Mouse (Mus musculus) liver, adult (tissue): ENCODE results near the gene Prrxl1.

ENCODE experiments used
- GATA4 ChIP-seq: IDR thresholded peaks from 2 replicates; pipeline ENCODE4 v1.6.1; 2014; ENCODE audit warnings: mild to moderate bottlenecking, low read length; ENCODE audit not compliant: insufficient replicate concordance

The Prrxl1 gene

GRCm38 (mm10) chr14:32599290-32600041 lies at the start of gene Prrxl1:
Gene Prrxl1, plus strand, starts transcription at chr14:32599407.
- no peak for TF ChIP-seq GATA4

DNA sequence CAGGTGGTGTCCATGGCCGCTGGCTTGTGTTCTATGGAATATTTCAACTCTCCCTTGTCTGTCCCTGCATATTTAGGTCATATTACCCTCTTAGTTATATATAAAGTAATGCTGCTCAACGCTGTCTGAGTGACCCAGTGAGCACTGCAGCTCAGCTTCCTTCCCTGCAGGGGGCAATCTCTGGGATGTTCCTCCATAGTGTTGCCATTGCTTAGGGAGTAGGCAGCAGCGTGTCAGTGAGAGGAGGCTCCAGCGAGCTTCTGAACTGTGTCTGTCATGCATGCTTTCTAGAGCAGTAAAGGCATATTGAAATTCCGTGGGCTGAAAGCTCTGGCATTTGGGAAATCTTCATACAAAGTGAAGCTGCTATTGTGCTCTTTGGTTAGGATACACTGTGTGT lies 47.4 kb upstream of the Prrxl1 start:
- no peak for TF ChIP-seq GATA4

GRCm38 (mm10) chr14:32553198-32553903 lies 45.9 kb upstream of the Prrxl1 start:
- no peak for TF ChIP-seq GATA4

GRCm38 (mm10) chr14:32554860-32555526 lies 44.2 kb upstream of the Prrxl1 start:
- TF ChIP-seq GATA4, result no peak

DNA sequence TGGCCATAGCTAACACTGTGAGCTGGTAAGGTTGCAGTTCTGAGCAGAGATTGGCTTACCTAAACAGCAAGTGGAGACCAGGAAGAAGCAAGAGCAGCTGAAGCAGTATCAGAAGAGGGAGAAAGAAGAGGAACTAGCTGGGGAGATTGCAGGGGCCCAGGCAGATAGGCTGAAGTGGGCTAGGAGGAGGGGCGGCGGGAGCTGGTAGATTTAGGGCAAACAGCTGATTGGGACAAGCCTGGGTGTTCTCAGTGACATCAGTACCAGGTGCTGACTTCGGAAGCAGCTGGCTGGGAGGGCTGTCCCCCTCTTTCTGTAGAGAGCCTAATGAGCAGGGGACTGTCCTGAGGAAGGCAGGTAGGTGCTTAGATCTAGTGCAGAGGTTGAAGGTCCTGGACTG lies 37.8 kb upstream of the Prrxl1 start:
- TF ChIP-seq GATA4, result no peak

DNA sequence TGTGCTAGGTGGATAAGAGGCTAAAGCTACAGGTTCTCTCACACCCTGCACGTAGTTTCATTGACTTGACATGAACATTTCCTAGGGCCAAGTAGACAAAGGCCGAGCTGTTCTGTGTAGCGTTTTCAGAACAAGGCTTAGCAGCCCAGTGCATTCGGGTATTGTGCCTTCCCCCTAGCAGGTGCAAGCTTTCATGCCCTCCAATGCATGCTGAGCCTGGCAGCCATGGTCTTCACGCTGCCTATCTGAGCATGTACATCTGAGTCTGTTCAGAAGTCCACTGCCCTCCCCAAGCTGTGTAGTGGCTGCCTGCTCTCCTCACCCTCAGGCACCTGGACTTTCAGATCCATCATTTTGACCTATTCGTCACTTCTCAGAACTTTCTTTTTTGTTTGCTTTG lies 35.5 kb upstream of the Prrxl1 start:
- TF ChIP-seq GATA4, result no peak

GRCm38 (mm10) chr14:32572519-32572918 lies 26.7 kb upstream of the Prrxl1 start:
- TF ChIP-seq GATA4, result no peak

DNA sequence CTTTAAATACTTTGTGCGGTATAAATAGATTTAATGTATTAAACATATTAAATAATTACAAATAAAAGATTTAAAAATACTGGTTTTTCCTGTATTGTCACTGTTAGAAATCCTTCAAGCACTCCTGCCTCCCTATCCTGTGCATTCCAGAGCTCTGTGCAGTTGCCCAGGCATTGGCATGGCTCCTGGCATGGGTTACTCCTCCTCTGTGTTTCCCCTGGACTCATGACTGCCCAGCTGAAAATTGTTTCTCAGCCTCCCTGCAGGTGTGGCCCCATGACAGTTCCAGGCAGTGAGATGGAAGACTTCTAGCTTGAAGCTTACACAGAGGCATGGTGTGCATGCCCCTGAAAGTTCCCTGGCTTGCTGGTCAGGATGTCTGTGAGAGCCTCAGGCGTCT lies 20.8 kb upstream of the Prrxl1 start:
- TF ChIP-seq GATA4, result no peak

DNA sequence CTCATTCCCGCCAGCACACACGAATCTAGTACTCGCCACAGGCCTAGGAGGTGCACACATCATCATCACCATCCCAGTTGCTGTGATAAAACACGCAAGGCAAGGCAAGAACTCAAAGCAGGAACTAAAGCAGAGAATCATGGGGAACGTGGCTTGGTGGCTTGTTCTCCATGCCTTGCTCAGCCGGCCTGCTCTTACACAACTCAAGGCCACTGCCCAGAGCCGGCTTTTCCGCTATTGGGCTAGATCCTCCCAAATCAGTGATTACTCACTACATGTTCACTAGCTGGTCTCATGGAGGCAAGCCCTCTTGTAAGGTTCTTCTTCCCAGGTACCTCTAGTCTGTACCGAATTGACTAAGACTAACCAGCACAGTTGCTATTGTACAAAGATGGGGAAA lies 15.5 kb upstream of the Prrxl1 start:
- no peak for TF ChIP-seq GATA4

DNA sequence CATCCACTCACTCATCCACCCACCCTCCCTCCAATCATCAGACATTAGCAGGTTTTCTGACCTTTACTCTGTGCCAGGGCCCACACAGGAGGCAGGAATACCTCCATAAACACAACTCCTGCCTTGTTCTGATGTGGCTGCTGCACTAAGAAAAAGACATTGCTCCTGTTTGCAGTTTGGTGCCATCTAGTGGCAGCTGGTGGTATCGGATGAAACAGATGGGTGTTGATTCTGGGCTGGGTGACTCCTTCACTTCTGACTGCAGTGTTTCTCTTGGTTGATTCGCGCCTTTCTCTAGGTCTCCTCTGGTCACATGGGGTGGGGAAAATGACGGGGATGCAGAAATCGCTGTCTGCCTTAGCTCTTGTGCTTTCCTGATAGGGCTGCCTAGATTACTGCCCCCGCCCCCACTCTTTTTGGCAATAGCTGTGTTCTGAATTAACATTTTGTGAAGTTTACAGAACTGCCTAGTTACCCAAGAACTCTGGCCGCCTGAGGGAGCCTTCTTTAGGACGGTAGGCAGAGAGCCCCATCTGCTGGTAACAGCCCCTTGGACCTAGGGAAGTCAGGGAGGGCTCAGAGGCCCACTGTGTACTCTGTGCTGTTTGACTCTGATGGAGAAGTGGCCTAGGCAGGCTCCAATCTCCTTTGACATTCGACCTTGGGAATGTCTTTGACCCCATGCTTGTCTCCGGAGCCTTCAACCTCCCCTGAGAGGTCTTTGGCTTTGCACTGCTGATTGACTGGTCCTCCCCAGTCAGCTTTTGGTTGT lies 12.0 kb upstream of the Prrxl1 start:
- no peak for TF ChIP-seq GATA4

GRCm38 (mm10) chr14:32590377-32590776 lies 8.8 kb upstream of the Prrxl1 start:
- no peak for TF ChIP-seq GATA4

DNA sequence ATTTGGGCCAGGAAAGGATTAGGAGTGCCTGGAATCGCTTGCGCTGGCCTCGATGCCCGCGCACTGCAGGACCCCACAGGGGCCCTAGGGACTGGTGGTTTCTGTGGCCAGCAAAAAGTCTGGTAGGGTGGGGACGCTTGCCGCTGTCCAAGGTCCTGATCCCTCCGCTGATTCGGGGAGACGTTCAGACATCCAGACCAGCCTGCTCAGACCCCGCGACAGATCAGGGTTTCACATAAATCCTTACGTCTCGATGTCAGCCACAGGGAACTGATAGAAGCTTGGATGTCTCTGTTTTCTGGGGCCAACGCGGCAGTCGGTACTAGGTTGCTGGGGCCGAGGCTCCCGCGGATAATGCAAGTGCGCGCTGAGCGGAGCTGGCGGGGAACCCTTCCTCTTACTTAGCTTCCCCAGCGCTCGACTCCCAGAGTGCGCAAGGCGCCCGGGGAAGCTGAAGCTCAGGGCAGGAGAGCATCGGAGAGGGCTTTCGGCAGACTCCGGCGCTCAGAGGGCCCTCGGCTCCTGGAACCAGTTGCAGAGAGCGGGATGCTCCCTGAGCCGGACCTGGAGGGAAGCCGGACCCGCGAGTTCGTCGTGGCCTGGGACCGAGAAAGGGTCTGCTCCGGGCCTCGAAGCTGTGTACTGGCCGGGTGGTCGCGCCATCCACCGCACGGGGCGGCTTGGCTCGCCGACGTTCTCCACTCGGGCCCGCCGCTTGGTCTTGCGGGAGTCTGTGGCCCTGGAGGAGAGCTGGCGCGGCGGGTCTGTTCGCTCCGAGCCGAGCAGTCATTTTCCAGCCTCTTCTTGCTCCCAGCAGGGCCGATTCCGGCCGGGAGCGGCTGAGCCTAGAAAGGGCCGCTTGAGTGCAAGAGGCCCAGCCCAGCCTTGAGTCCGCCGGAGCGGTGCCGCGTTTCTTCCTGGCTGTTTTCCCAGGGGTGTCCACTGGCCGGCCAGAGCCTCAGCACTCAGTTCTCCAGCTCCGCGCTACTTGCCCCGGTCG lies 1.7 kb upstream of the Prrxl1 start:
- TF ChIP-seq GATA4, result no peak

- TF ChIP-seq GATA4, result no peak
Observed at GRCm38 (mm10) chr14:32598437-32599219, 579 bp upstream of the Prrxl1 start.
